Mouse (Mus musculus) thymus, adult 2 months (tissue): ENCODE results near the gene Psma6.
"Not testable (repeated sequence)": the region's sequence is repeated elsewhere in the genome, so short reads cannot be mapped to it uniquely, and the experiment has no call there.

Experiments used
- CTCF ChIP-seq: fragments of 200-500 bp; IDR thresholded peaks from 2 replicates; pipeline ENCODE4 v1.5.1; 2012; ENCODE audit warnings: mild to moderate bottlenecking, control low read depth, low read length, moderate library complexity, borderline replicate concordance; ENCODE audit not compliant: control insufficient read depth, poor library complexity, insufficient read depth; ENCODE audit errors: extremely low read depth
- POLR2A ChIP-seq: fragments of 200-500 bp; IDR thresholded peaks from 2 replicates; pipeline ENCODE4 v1.6.1; 2012; ENCODE audit warnings: mild to moderate bottlenecking, low read length, control low read depth, moderate library complexity; ENCODE audit not compliant: control insufficient read depth, poor library complexity, insufficient read depth; ENCODE audit errors: extremely low read depth

DNA sequence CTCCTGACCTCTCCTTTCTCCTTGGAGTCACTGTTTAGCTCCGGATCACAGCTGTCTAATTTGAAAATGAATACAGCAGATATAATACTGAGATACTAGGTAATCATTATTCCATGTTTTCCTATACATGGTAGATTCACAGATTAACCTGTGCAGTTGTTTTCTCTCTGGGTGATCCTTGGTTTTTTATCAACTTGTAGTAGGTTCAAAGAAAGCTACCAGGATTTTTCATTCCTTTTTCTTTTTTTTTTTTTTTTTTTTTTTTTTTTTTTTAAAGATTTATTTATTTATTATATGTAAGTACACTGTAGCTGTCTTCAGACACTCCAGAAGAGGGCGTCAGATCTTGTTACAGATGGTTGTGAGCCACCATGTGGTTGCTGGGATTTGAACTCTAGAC lies 45.5 kb upstream of the Psma6 start:
- TF ChIP-seq CTCF, POLR2A: not testable (repeated sequence)
